Mouse (Mus musculus) retina, postnatal 7 days (tissue): ENCODE data around the gene Agbl2.

ENCODE experiments used
- DNase-seq: peaks from one replicate; pipeline ENCODE4 v3.0.0-alpha.2; 2012; ENCODE audit warnings: low read depth, low spot score

Gene Agbl2

DNA sequence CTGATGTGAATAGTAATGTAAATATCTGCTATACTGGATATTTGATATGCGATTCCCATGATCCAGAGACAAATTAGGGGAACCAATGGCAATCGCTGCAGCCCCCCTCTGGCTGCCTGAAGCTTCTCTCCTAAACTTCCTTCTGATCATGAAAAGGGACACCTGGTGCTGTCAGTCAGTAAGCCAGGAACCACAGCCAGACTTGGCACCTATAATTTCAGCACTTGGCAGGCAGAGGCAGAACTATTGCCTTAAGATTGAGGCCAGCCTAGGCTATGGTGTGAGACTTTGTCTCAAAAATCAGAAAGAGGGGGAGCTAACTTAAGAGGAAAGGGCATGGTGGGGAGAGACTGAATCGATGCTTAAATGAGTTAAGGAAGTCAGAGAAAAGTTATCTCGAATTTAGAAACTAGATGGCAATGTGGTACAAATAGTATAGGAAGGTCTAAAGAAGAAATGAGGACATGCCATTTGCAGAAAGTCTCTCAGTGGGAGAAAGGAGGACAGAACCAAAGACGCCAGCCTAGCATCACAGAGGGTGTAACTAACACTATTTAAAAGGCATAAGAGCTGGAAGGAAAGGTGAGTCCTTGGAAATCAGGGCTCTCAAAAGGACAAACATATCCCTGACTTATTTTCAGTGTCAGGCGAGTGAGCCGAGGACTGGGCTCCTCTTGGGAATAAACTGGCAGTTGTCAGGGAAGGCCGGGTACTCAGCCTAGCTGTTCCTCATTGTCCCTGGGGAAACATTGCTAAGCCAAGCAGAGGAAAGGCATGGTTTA is 88.8 kb downstream of the Agbl2 start:
- DNase-seq: no peak

DNA sequence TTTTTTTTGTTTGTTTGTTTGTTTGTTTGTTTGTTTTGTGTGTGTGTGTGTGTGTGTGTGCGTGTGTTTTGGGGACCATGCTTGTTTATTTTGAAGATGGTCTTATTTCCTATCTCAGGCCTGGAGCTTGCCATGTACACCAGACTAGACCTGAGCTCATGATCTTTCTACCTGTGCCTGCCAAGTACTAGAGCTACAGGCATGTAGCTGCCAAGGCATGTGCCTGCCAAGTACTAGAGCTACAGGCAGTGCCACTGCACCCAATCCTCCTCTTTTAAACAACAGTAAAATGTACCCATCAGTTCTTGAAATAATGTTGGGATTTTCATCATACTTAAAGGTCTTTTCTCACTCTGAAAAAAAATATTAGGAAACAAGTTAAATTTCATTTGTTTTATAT is 91.5 kb downstream of the Agbl2 start:
- DNase-seq: no peak

DNA sequence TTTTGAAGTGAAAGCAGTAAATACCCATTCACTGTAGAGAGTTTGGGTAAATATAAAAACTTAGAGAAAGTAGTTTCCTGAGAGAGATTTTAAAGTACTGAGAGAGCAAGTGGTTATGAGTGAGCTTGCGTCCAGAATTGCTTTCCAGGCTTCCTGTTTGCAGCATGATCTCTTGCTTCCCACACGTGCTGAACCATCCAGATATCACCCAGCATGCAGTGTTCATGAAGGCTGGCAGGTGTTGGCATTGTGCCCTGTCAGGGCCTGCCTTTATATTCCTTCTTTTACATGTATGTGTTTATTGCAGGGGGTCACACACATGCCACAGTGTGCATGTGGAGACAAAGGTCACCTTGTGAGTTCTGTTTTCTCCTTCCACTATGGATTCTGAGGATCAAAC is 92.7 kb downstream of the Agbl2 start:
- DNase-seq: no peak

DNA sequence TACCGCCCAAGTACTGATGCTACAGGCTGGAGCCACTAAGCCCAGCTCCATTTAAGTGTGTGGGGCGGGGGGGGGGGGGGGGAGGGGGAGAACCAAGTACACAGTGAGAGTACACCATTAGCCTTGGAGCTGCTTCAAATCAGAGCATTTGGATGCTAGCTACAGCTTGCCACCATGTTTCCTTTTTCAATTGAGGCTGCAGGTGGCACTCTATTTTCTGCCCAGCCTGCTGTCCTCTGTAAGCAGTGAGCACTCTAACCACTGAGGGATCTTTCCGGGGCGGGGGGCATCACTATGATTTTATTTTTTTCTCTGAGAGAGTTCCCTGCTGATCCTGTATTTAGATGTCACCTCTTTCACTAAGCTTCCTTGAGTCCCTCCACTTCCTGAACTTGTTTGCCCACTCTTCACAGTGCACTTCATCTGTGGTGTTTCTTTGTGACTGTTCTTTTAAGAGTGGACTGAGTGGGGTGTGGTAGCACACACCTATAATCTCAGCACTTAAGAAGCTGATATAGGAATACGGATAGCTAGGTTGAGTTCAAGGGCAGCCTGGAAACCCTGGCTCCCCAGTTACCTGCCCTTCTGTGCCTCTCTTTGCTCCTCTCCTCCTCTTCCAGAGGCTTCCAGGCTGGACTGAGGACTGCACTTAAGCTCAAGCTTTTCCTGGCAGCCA is 95.2 kb downstream of the Agbl2 start:
- DNase-seq: no peak

DNA sequence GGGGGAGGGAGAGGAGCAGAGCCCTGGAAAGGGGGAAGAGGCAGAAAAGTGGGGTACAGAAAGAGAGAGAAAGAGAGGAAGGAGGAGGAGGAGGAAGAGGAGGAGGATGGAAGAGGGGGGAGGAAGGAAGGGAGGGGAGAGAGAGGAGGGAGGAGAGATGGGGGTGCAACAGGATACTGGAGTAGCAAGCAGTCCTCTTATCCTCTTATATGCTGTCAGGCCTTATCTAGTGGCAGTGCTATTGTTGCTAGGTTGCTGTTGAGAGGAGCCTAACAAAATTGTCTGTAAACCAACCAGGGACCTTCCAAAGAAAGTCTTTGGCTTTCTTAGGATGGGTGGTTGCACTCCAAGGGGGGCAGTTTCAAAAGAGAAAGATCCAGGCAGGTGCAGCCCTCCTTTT is 96.9 kb downstream of the Agbl2 start:
- DNase-seq: no peak

DNA sequence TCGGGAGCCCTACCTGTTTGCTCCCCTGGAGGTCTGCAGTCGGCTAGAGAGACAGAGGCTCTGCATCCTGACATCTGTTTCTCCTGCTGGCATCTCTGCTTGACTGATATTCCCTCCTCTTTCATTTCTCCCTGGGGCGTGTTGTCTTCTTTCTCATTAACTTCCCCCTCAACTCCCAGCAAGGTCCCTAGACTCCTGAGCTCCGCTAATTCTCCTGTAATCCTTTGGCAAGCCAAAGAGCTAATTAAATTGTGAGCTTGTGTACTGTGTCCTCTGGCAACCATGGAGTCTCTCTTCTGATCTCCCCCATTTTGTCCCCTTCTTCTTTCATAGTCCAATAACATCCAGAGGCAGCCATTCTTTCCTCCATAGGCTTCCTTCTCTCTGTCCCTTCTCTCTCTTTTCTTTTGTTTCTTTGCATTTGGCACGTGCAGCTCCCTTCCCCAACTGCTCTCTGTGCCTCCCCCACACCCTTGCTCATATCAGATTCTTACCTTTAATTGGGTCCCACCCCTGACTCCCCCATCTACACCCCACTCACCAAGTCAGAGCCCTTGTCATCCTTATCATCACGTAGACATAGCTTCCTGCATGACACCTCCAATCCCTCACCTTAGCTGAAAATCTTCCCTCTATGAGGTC is 97.7 kb downstream of the Agbl2 start:
- no peak for DNase-seq

DNA sequence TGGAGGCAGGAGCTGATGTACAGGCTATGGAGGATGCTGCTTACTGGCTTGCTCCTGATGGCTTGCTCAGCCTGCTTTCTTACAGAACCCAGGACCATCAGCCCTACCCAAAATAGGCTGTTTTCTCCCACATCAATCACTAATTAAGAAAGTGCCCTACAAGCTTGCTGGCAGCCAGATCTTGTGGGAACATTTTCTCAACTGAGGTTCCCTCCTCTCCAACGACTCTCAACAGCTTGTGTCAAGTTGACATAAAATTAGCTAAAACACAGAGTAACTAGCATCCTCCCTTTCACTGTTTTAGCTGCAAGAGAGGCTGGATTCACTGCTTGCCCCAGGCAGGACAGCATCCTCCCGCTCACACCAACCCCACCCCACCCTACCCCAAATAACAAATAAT is 99.3 kb downstream of the Agbl2 start:
- DNase-seq: no peak
